Mouse (Mus musculus): ENCODE results near the gene 1300017J02Rik. TPM values are rescaled to one million over a fixed set of nuclear protein-coding genes. Genes with fewer than 3 reads are reported as not detected.

1300017J02Rik gene
- total and polyA plus RNA-seq, 3 experiments, result 0.16 TPM; not detected in 2

DNA sequence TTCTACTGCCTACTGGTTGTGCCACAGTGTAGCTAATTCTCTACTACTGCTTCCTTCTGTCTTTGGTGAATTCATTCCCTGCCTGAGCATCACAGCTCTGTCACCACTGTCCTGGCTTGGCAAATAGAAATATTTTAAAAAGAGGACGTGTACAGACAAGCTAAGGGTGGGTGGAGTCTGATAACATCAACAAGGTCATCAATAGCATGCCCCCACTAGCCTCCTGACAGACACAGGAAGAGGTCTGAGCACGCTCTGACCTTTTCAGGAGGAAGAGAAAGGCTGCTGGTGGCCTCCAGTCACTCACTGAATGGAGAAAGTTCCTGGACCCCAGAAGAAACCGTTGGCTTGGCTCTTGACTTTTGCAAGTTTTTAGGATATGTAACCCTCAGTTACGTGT is 18.5 kb downstream of the 1300017J02Rik start:
- Histone ChIP-seq H3K79me2 (replicated peaks; ENCODE audit: control insufficient read depth, insufficient read depth, low read length) (no peaks in the 10 kb centered on the region), H3K27me3 (ENCODE audit: control insufficient read depth, insufficient read depth, low read length) (no peaks in the 10 kb centered on the region), H3K36me3 (ENCODE audit: control insufficient read depth, insufficient read depth, low read length) (no peaks in the 10 kb centered on the region), H3K27ac (no peak overlapping the region), H3K9ac (ENCODE audit: low read depth, low read length) (no peak overlapping the region), H3K4me1 (ENCODE audit: control insufficient read depth, insufficient read depth, low read length) (no peaks in the 10 kb centered on the region), H3K4me3 (no peak overlapping the region)
- WGBS, result 46% methylated on average over 4 of the region's 4 CpGs
- TF ChIP-seq POLR2A (IDR thresholded peaks at IDR 0.05; ENCODE audit: insufficient read depth, low read depth, low read length) (no peak), EP300 (IDR thresholded peaks at IDR 0.05; ENCODE audit: insufficient read depth, low read depth, low read length) (no peak), CTCF (IDR thresholded peaks at IDR 0.05) (no peak)
- DNase-seq, result no peak
- intact Hi-C loops (cut with DNase I), result no loop called here

DNA sequence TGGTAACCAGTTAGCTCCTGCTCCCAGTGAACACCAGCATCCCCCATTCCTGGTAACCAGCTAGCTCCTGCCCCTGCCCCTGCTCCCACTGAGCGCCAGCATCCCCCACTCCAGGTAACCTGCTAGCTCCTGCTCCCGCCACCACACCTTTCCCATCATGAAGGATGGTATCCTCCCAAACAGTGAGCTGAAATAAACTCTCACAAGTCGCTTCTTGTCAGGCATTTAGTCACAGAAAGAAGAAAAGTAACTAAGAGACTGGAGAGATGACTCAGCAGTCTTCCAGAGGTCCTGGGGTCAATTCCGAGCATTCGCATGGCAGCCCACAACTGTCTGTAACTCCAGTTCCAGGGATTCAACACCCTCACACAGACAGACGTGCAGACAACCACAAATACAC is 28.0 kb downstream of the 1300017J02Rik start:
- Histone ChIP-seq H3K27ac (no peak overlapping the region), H3K4me3 (no peak overlapping the region), H3K36me3 (ENCODE audit: control insufficient read depth, insufficient read depth, low read length) (no peaks in the 10 kb centered on the region), H3K27me3 (ENCODE audit: control insufficient read depth, insufficient read depth, low read length) (no peaks in the 10 kb centered on the region), H3K9ac (ENCODE audit: low read depth, low read length) (no peak overlapping the region), H3K79me2 (replicated peaks; ENCODE audit: control insufficient read depth, insufficient read depth, low read length) (no peaks in the 10 kb centered on the region), H3K4me1 (ENCODE audit: control insufficient read depth, insufficient read depth, low read length) (no peaks in the 10 kb centered on the region)
- DNase-seq, result no peak
- intact Hi-C loops (cut with DNase I), result no loop called here
- 86% methylated on average over 6 of the region's 6 CpGs for WGBS
- no peak for TF ChIP-seq CTCF (IDR thresholded peaks at IDR 0.05)
- TF ChIP-seq EP300 (IDR thresholded peaks at IDR 0.05; ENCODE audit: insufficient read depth, low read depth, low read length), result no peak
- no peak for TF ChIP-seq POLR2A (IDR thresholded peaks at IDR 0.05; ENCODE audit: insufficient read depth, low read depth, low read length)

DNA sequence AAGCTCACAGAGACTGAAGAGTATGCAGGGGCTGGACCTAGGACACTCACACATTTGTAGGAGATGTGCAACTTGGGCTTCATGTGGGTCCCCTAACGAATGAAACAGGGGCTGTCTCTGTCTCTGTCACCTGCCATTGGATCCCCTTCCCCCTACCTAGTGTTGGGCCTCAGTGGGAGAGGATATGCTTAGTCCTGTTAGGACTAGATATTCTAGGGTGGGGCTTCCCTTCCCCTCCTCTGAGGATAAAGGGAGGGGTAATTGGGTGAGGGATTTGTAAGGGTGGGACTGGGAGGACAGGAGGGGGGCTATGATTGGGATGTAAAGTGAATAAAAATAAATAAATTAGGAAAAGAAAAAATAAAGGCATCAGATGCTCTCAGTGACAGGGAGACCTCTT is 29.2 kb downstream of the 1300017J02Rik start:
- no peak overlapping the region for H3K27ac ChIP-seq
- H3K36me3 ChIP-seq (ENCODE audit: control insufficient read depth, insufficient read depth, low read length), result no peaks in the 10 kb centered on the region
- TF ChIP-seq POLR2A (IDR thresholded peaks at IDR 0.05; ENCODE audit: insufficient read depth, low read depth, low read length) (no peak), CTCF (IDR thresholded peaks at IDR 0.05) (no peak), EP300 (IDR thresholded peaks at IDR 0.05; ENCODE audit: insufficient read depth, low read depth, low read length) (no peak)
- H3K79me2 ChIP-seq (replicated peaks; ENCODE audit: control insufficient read depth, insufficient read depth, low read length), result no peaks in the 10 kb centered on the region
- no peaks in the 10 kb centered on the region for H3K27me3 ChIP-seq (ENCODE audit: control insufficient read depth, insufficient read depth, low read length)
- DNase-seq, result no peak
- no peak overlapping the region for H3K9ac ChIP-seq (ENCODE audit: low read depth, low read length)
- 68% methylated on average over 1 of the region's 1 CpGs for WGBS
- no peak overlapping the region for H3K4me3 ChIP-seq
- intact Hi-C loops (cut with DNase I), result no loop called here
- H3K4me1 ChIP-seq (ENCODE audit: control insufficient read depth, insufficient read depth, low read length), result no peaks in the 10 kb centered on the region

DNA sequence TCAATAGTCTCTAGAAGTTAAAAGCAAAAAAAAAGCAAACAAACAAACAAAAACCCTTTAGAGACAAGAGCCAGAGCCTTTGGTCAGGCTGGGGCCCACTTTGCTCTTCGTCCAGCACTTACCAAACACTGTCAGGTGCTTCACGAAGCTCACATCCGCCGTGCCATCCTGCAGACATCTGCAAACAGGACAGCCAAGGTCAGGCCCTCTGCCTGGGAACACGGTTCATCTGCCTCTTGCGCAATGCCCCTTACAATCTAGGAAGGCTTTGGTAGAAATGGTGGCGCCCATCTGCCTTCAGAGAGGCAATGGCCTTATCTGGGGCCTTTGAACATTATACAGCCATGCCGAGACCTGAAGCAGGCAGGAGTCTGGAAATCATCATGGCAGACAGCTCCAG is 30.1 kb downstream of the 1300017J02Rik start:
- intact Hi-C loops (cut with DNase I), result no loop called here
- Histone ChIP-seq H3K79me2 (replicated peaks; ENCODE audit: control insufficient read depth, insufficient read depth, low read length) (no peaks in the 10 kb centered on the region), H3K4me1 (ENCODE audit: control insufficient read depth, insufficient read depth, low read length) (no peaks in the 10 kb centered on the region), H3K27me3 (ENCODE audit: control insufficient read depth, insufficient read depth, low read length) (no peaks in the 10 kb centered on the region), H3K27ac (no peak overlapping the region), H3K4me3 (no peak overlapping the region), H3K36me3 (ENCODE audit: control insufficient read depth, insufficient read depth, low read length) (no peaks in the 10 kb centered on the region), H3K9ac (ENCODE audit: low read depth, low read length) (no peak overlapping the region)
- 76% methylated on average over 8 of the region's 8 CpGs for WGBS
- no peak for TF ChIP-seq CTCF (IDR thresholded peaks at IDR 0.05)
- TF ChIP-seq POLR2A (IDR thresholded peaks at IDR 0.05; ENCODE audit: insufficient read depth, low read depth, low read length), result no peak
- no peak for TF ChIP-seq EP300 (IDR thresholded peaks at IDR 0.05; ENCODE audit: insufficient read depth, low read depth, low read length)
- DNase-seq, result no peak

DNA sequence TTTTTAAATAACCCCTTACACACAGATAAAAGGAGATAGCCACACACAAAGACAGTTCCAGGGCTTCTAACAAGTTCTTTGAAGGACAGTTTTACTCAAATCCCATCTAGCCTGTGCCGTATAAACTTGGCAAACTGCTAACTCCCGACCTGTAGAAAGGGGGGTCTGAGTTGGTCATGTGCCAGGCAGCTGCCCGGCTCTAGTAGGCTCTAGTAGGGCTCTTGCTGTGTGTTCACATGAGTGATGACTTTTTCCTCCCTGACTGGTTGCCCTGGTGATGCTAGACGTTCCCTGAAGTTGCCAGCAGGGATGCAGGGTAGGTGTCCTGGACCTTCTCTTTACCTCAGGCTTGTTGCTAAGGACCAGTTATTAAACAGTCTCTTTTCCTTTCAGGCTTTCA is 33.8 kb downstream of the 1300017J02Rik start:
- no peak for DNase-seq
- Histone ChIP-seq H3K36me3 (ENCODE audit: control insufficient read depth, insufficient read depth, low read length) (no peaks in the 10 kb centered on the region), H3K79me2 (replicated peaks; ENCODE audit: control insufficient read depth, insufficient read depth, low read length) (no peaks in the 10 kb centered on the region), H3K9ac (ENCODE audit: low read depth, low read length) (no peak overlapping the region), H3K4me3 (no peak overlapping the region), H3K4me1 (ENCODE audit: control insufficient read depth, insufficient read depth, low read length) (no peaks in the 10 kb centered on the region), H3K27me3 (ENCODE audit: control insufficient read depth, insufficient read depth, low read length) (no peaks in the 10 kb centered on the region), H3K27ac (no peak overlapping the region)
- 25% methylated on average over 4 of the region's 4 CpGs for WGBS
- no peak for TF ChIP-seq CTCF (IDR thresholded peaks at IDR 0.05)
- no peak for TF ChIP-seq EP300 (IDR thresholded peaks at IDR 0.05; ENCODE audit: insufficient read depth, low read depth, low read length)
- TF ChIP-seq POLR2A (IDR thresholded peaks at IDR 0.05; ENCODE audit: insufficient read depth, low read depth, low read length), result no peak
- intact Hi-C loops (cut with DNase I), result no loop called here

DNA sequence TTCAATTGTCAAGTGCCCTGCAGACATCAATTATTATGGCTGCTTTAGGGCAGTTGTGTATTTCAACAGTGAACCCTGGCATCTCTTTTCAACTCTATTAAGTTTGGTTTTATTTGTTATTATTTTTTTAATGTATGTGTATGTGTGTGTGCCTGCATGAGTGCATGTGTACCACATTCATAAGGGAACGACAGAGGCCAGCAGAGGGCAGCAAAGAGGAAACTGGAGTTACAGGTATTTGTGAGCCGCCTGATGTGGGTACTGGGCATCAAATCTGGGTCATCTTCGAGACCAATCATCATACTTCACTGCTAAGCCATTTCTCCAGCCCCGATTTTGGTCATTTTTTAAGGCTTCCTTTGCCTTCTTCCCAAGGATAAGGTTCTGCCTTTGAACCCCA is 39.1 kb downstream of the 1300017J02Rik start:
- WGBS, result 84% methylated on average over 4 of the region's 4 CpGs
- intact Hi-C loops (cut with DNase I), result no loop called here

More for the DNA sequence above, 39.1 kb downstream of the 1300017J02Rik start:
- no peak for DNase-seq
- no peaks in the 10 kb centered on the region for H3K36me3 ChIP-seq (ENCODE audit: control insufficient read depth, insufficient read depth, low read length)
- H3K4me3 ChIP-seq, result no peak overlapping the region
- no peaks in the 10 kb centered on the region for H3K27me3 ChIP-seq (ENCODE audit: control insufficient read depth, insufficient read depth, low read length)
- H3K27ac ChIP-seq, result no peak overlapping the region
- H3K4me1 ChIP-seq (ENCODE audit: control insufficient read depth, insufficient read depth, low read length), result no peaks in the 10 kb centered on the region
- H3K79me2 ChIP-seq (replicated peaks; ENCODE audit: control insufficient read depth, insufficient read depth, low read length), result no peaks in the 10 kb centered on the region
- no peak overlapping the region for H3K9ac ChIP-seq (ENCODE audit: low read depth, low read length)
- TF ChIP-seq CTCF (IDR thresholded peaks at IDR 0.05) (no peak), POLR2A (IDR thresholded peaks at IDR 0.05; ENCODE audit: insufficient read depth, low read depth, low read length) (no peak), EP300 (IDR thresholded peaks at IDR 0.05; ENCODE audit: insufficient read depth, low read depth, low read length) (no peak)
